13 mouse cellular contexts compared by ENCODE assay signal in the genomic region with DNA sequence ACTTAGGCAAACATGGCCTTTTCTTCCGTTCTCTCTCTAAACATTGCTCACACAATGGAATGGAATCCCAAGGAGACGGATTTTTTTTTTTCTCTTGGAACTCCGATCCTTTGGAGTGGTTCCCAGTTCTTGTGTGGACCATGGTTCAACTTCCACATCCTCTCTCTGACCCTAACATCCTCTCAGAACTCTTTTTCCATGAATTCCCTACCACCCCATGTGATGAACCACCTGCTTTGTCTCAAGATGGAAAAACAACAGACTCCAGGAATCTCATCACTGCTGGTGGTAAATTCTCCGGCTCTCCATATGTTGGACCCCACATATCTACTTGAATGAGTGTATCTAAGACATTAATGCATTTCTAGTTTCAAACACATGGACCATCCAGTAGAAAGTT.
DNase-seq lines count a peak whose midpoint lies in the region; ATAC-seq lines count a peak whose summit lies in the region.
"Had no signal": no experiment of that assay in that cellular context is flagged by ENCODE, and none has a peak within 500 bp of the region (broad histone marks: within the 10 kb centered on the region; RNA-seq: fewer than 3 reads in every experiment).

No protein-coding gene starts in this region.

- H3K4me1 ChIP-seq in kidney, embryonic 14.5 days (ENCODE audit: control insufficient read depth, insufficient read depth, low read length) = no peaks in the 10 kb centered on the region
- peaks cover 2% of the 10 kb centered on the region; the same call in 1 of the 2 replicates for H3K4me1 ChIP-seq in brown adipose tissue, adult 24 weeks (ENCODE audit: control insufficient read depth, insufficient read depth, insufficient read length, low read length)
- peaks cover 0 to 8% of the 10 kb centered on the region in 2 experiments; a peak in 2 of 4 replicates for H3K4me1 ChIP-seq in heart, embryonic 14.5 days (ENCODE audit: control insufficient read depth in 2 of 2, insufficient read depth in 2 of 2, low read length in 2 of 2)
- H3K4me1 ChIP-seq in hindbrain, embryonic 16.5 days (ENCODE audit: control insufficient read depth, insufficient read depth, low read depth, low read length) = no peaks in the 10 kb centered on the region
- H3K4me1 ChIP-seq: embryonic facial prominence, embryonic 12.5 days; forebrain, embryonic 12.5 days; liver, embryonic 13.5 days had no signal

- H3K9me3 ChIP-seq in kidney, embryonic 14.5 days (ENCODE audit: control insufficient read depth, low read length) = no peaks in the 10 kb centered on the region
- no peaks in the 10 kb centered on the region for H3K9me3 ChIP-seq in heart, embryonic 14.5 days (ENCODE audit: control insufficient read depth, low read length)
- no peaks in the 10 kb centered on the region for H3K9me3 ChIP-seq in hindbrain, embryonic 16.5 days (ENCODE audit: control insufficient read depth, low read length)
- H3K9me3 ChIP-seq: embryonic facial prominence, embryonic 12.5 days; forebrain, embryonic 12.5 days; liver, embryonic 13.5 days had no signal

- no peak overlapping the region for H3K4me2 ChIP-seq in kidney, embryonic 14.5 days (replicated peaks; ENCODE audit: low read depth, low read length)
- H3K4me2 ChIP-seq in heart, embryonic 14.5 days (ENCODE audit: low read length) = no peak overlapping the region
- H3K4me2 ChIP-seq in hindbrain, embryonic 16.5 days (ENCODE audit: low read length) = no peak overlapping the region
- H3K4me2 ChIP-seq: embryonic facial prominence, embryonic 12.5 days; forebrain, embryonic 12.5 days; liver, embryonic 13.5 days had no signal

- no peaks in the 10 kb centered on the region for H3K27me3 ChIP-seq in kidney, embryonic 14.5 days (ENCODE audit: control insufficient read depth, insufficient read depth, low read length)
- no peaks in the 10 kb centered on the region for H3K27me3 ChIP-seq in heart, embryonic 14.5 days (ENCODE audit: control insufficient read depth, insufficient read depth, low read length)
- no peaks in the 10 kb centered on the region for H3K27me3 ChIP-seq in hindbrain, embryonic 16.5 days (replicated peaks; ENCODE audit: control insufficient read depth, insufficient read depth, low read length)
- H3K27me3 ChIP-seq: embryonic facial prominence, embryonic 12.5 days; forebrain, embryonic 12.5 days; liver, embryonic 13.5 days had no signal

- no peak for ATAC-seq in kidney, embryonic 14.5 days (ENCODE audit: low FRiP score, low TSS enrichment)
- peak; percentile 35; the same call in 1 of the 2 replicates for ATAC-seq in heart, embryonic 14.5 days (ENCODE audit: insufficient number of reproducible peaks, insufficient read depth, low FRiP score, low read depth)
- no peak for ATAC-seq in hindbrain, embryonic 16.5 days
- ATAC-seq: inflammation-experienced regulatory T-cells, adult 6 months had no signal

- H3K36me3 ChIP-seq in kidney, embryonic 14.5 days (ENCODE audit: control insufficient read depth, insufficient read depth, low read length) = no peaks in the 10 kb centered on the region
- H3K36me3 ChIP-seq in heart, embryonic 14.5 days (ENCODE audit: control insufficient read depth, insufficient read depth, low read length) = no peaks in the 10 kb centered on the region
- no peaks in the 10 kb centered on the region for H3K36me3 ChIP-seq in hindbrain, embryonic 16.5 days (ENCODE audit: control insufficient read depth, insufficient read depth, low read length)
- H3K36me3 ChIP-seq: embryonic facial prominence, embryonic 12.5 days; forebrain, embryonic 12.5 days; liver, embryonic 13.5 days had no signal

- no peak overlapping the region for H3K27ac ChIP-seq in kidney, embryonic 14.5 days (ENCODE audit: low read depth, low read length)
- H3K27ac ChIP-seq in brown adipose tissue, adult 24 weeks (replicated peaks; ENCODE audit: low read depth, low read length) = 0 out of 2 replicates have a peak overlapping the region, but pooled peaks have one; percentile 26
- no peak overlapping the region for H3K27ac ChIP-seq in heart, embryonic 14.5 days (replicated peaks in 1 of 2; ENCODE audit: control insufficient read depth in 1 of 2, insufficient read depth in 1 of 2, low read depth in 2 of 2, low read length in 2 of 2)
- no peak overlapping the region for H3K27ac ChIP-seq in hindbrain, embryonic 16.5 days (ENCODE audit: low read depth, low read length)
- H3K27ac ChIP-seq: embryonic facial prominence, embryonic 12.5 days; forebrain, embryonic 12.5 days; liver, embryonic 13.5 days had no signal

- H3K4me3 ChIP-seq in kidney, embryonic 14.5 days (ENCODE audit: low read length) = no peak overlapping the region
- no peak overlapping the region for H3K4me3 ChIP-seq in brown adipose tissue, adult 24 weeks (ENCODE audit: insufficient read depth, low read depth, low read length)
- H3K4me3 ChIP-seq in heart, embryonic 14.5 days (ENCODE audit: control insufficient read depth in 1 of 2, insufficient read depth in 1 of 2, low read depth in 1 of 2, low read length in 2 of 2) = no peak overlapping the region
- no peak overlapping the region for H3K4me3 ChIP-seq in hindbrain, embryonic 16.5 days (ENCODE audit: low read length)
- H3K4me3 ChIP-seq: embryonic facial prominence, embryonic 12.5 days; forebrain, embryonic 12.5 days; liver, embryonic 13.5 days had no signal

- H3K9ac ChIP-seq in kidney, embryonic 14.5 days (ENCODE audit: low read depth, low read length) = no peak overlapping the region
- no peak overlapping the region for H3K9ac ChIP-seq in heart, embryonic 14.5 days (ENCODE audit: low read length)
- no peak overlapping the region for H3K9ac ChIP-seq in hindbrain, embryonic 16.5 days (ENCODE audit: low read depth, low read length)
- H3K9ac ChIP-seq: embryonic facial prominence, embryonic 12.5 days; forebrain, embryonic 12.5 days; liver, embryonic 13.5 days had no signal

- WGBS in kidney, embryonic 14.5 days = 62% methylated on average over 4 of the region's 4 CpGs
- 60% methylated on average over 4 of the region's 4 CpGs for WGBS in heart, embryonic 14.5 days
- WGBS in hindbrain, embryonic 16.5 days = 52% methylated on average over 4 of the region's 4 CpGs

- DNase-seq in kidney, adult 11 months = peak; percentile 44
- DNase-seq in kidney, postnatal 36 days = peak; percentile 54 to 74
- DNase-seq in urinary bladder, postnatal 10 days (ENCODE audit: low spot score) = no peak
- DNase-seq in spleen, postnatal 36 days (ENCODE audit: low spot score in 2 of 2) = no peak
- DNase-seq: cerebellum, adult 9-10 months; liver, embryonic 13.5 days had no signal

Comparison
In these comparisons a context has a peak if more than half of its experiments do, and no peak if none do; other contexts are left out.
1. DNase-seq: peak in kidney, adult 11 months (single experiment) and kidney, postnatal 36 days (2 of 2); none in urinary bladder, postnatal 10 days (single experiment) and spleen, postnatal 36 days (0 of 2).